Mouse (Mus musculus): Measurements from ENCODE around the gene Mcm2. TPM values are rescaled to one million over a fixed set of nuclear protein-coding genes. Genes with fewer than 3 reads are reported as not detected.

Mcm2 gene
- polyA plus RNA-seq, 1 experiment from 2014 or later = 186 TPM

DNA sequence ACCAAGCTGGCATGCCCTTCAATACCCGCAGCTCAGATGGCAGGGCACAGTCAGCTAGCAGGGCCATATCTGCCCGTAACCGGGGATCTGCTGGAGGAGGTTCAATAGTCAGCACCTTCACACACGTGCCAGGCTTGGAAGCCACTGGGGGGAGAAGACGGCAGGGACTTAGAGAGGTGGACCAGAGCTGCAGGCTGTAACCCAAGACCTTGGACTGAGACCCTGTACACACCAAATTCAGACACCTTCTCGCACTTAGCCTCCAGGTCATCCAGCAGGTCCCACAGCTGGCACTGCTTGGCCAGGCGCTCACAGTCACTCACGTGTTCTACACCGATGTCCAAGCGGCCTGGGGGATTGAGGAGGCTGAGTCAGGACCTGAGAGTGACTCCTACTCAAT lies 60.0 kb downstream of the Mcm2 start:
- H3K27me3 ChIP-seq = no peaks in the 10 kb centered on the region
- 86% methylated on average over 10 of the region's 10 CpGs for WGBS (ENCODE audit: insufficient replicate concordance)
- H3K4me1 ChIP-seq (replicated peaks) = peaks cover 67% of the 10 kb centered on the region

DNA sequence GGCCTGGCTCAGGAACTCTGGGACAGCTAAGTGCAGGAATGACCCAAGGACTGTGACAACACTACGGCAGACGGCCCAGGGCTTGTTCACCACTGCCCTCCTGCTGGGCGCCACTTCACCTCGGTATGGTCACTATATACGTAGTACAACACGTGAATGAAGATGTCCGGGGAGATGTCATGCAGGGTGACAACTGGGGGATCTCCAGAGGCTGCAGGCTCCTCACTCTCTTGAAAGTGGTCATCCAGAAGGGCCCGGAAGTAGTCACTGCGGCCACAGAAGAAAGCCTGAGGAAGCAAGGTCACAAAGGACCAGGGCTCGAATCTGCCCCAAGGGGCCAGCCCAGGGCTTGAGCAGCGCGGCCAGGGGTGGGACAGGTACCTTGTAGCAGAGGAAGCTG lies 60.6 kb downstream of the Mcm2 start:
- no peak for DNase-seq
- Histone ChIP-seq H3K4me3 (replicated peaks) (no peak overlapping the region), H3K27me3 (no peaks in the 10 kb centered on the region), H3K36me3 (peaks cover 58% of the 10 kb centered on the region), H3K27ac (0 out of 2 replicates have a peak overlapping the region, but pooled peaks have one; percentile 94), H3K9me3 (replicated peaks) (no peaks in the 10 kb centered on the region), H3K4me1 (replicated peaks) (peaks cover 67% of the 10 kb centered on the region), H3K4me2 (no peak overlapping the region), H3K9ac (no peak overlapping the region)
- no peak for ATAC-seq (ENCODE audit: low read depth)
- 87% methylated on average over 12 of the region's 12 CpGs for WGBS (ENCODE audit: insufficient replicate concordance)

More for the DNA sequence above, 60.0 kb downstream of the Mcm2 start:
- H3K36me3 ChIP-seq = peaks cover 58% of the 10 kb centered on the region
- no peak overlapping the region for H3K4me2 ChIP-seq
- no peak overlapping the region for H3K4me3 ChIP-seq (replicated peaks)
- H3K9me3 ChIP-seq (replicated peaks) = no peaks in the 10 kb centered on the region
- no peak overlapping the region for H3K27ac ChIP-seq
- H3K9ac ChIP-seq = no peak overlapping the region
- ATAC-seq (ENCODE audit: low read depth) (no peak), DNase-seq (no peak)

DNA sequence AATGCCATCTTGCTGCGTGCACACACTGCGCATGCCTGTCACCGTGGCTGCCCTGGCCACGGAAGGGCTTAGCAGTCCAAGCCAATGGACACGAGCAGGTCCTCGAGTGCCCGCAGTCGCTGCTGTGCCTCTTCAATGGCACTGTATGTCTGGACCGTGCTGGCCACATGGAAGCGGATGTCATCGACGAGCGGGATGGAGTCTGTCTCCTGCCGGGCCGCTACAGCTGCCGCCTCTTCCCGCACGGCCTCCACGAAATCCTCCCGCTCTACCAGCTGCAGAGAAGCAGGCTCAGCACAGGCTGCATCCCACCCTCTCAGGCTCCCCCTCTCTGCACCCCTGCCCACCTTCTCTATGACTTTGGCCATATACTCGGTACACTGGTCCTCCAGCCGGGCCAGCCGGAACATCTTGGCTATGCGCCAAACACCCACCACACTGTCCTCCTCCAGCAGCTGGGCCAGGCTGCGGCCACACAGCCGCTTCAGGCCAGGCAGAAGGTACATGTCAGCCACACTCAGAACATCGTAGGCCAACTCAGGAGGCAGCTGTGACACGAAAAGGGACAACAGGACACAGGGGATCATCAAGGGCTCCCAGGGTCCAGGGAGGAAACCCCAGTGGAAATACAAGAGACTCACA lies 62.3 kb downstream of the Mcm2 start:
- Histone ChIP-seq H3K27ac (peak overlapping the region; percentile 94), H3K4me2 (peak overlapping the region; percentile 56; the same call in 1 of the 2 replicates), H3K36me3 (peaks cover 58% of the 10 kb centered on the region), H3K9ac (no peak overlapping the region), H3K4me3 (replicated peaks) (no peak overlapping the region), H3K27me3 (no peaks in the 10 kb centered on the region), H3K9me3 (replicated peaks) (no peaks in the 10 kb centered on the region), H3K4me1 (replicated peaks) (peaks cover 75% of the 10 kb centered on the region)
- 87% methylated on average over 28 of the region's 28 CpGs for WGBS (ENCODE audit: insufficient replicate concordance)
- ATAC-seq (ENCODE audit: low read depth) (no peak), DNase-seq (no peak)

DNA sequence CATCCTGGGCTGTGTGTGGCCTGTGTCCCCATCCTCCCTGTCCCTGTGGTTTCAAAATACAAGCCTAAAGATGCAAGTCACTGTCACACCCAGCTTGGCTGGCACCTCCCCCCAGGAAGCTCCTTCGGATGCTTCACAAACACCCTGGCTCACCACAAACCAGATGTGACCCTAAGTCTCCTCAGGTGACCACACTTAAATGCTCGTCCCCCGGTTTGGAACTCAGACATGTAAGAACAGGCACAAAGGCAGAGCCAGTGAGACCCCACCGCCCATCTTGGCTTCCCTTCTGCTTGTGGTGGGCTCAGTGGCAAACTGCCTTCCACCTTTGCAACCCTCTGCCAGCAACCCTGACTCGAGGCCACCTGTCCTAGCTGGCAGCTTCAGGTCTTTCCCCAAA lies 63.5 kb downstream of the Mcm2 start:
- peak overlapping the region; percentile 56 for H3K4me2 ChIP-seq
- H3K4me1 ChIP-seq (replicated peaks) = peaks cover 66% of the 10 kb centered on the region
- peaks cover 53% of the 10 kb centered on the region for H3K36me3 ChIP-seq
- peak overlapping the region; percentile 28 for H3K4me3 ChIP-seq (replicated peaks)
- peak overlapping the region; percentile 94 for H3K27ac ChIP-seq
- no peaks in the 10 kb centered on the region for H3K27me3 ChIP-seq
- 18% methylated on average over 5 of the region's 5 CpGs for WGBS (ENCODE audit: insufficient replicate concordance)
- H3K9me3 ChIP-seq (replicated peaks) = no peaks in the 10 kb centered on the region
- DNase-seq (peak; percentile 62), ATAC-seq (ENCODE audit: low read depth) (peak; percentile 86)
- peak overlapping the region; percentile 70 for H3K9ac ChIP-seq

Other genes with a start within 250 kb of the Mcm2 start
- 66.8 and 68.8 TPM in 2 replicates for gene Mgll, start 174.4 kb downstream of the Mcm2 start, polyA plus RNA-seq (2015; fragmentation: Nextera tagmentation; extraction: Ambion mirVana)
- 45.5 and 46.5 TPM in 2 replicates for gene Abtb1, start 56.8 kb downstream of the Mcm2 start, polyA plus RNA-seq (2015; fragmentation: Nextera tagmentation; extraction: Ambion mirVana)
- gene Podxl2, start 23.7 kb downstream of the Mcm2 start, polyA plus RNA-seq (2015; fragmentation: Nextera tagmentation; extraction: Ambion mirVana) = 2.3 and 2.9 TPM in 2 replicates
- 42.8 and 46.0 TPM in 2 replicates for gene Tpra1, start 3.5 kb upstream of the Mcm2 start, polyA plus RNA-seq (2015; fragmentation: Nextera tagmentation; extraction: Ambion mirVana)

Data from liver, embryonic 13.5 days (tissue).